Mouse (Mus musculus) layer of hippocampus, postnatal 36 days (tissue): ENCODE results near the gene Rnf181. TPM values are rescaled to one million over a fixed set of nuclear protein-coding genes. Genes with fewer than 3 reads are reported as not detected.
A peak's percentile ranks its signal among the peaks of the same experiment; 100 is the strongest.

ENCODE experiments used
- DNase-seq, 2 experiments: peaks; one replicate each; pipeline ENCODE4 v3.0.0; 2022
- total RNA-seq, 2 experiments: library from RNA; stranded (reverse); gene quantifications; 2 replicates each; pipeline ENCODE4 v1.2.3; 2021

The Rnf181 gene
- 10 to 100 TPM; 77.6 to 85.2 TPM for total RNA-seq

GRCm38 (mm10) chr6:72366844-72367443 lies at the start of gene Rnf181:
Rnf181 (minus strand) TSS chr6:72366956.
- DNase-seq, result no peak

GRCm38 (mm10) chr6:72415964-72416772 lies 49.4 kb upstream of the Rnf181 start:
- no peak for DNase-seq

- DNase-seq, result no peak
These were observed 48.4 kb upstream of the Rnf181 start for GRCm38 (mm10) chr6:72415181-72415580.

- DNase-seq, result peak; percentile 88 to 91
These were observed 47.5 kb upstream of the Rnf181 start, which contains the start of gene Ggcx for GRCm38 (mm10) chr6:72414076-72414756. Ggcx (plus strand) TSS chr6:72414308.

GRCm38 (mm10) chr6:72410518-72410917 lies 43.8 kb upstream of the Rnf181 start:
- DNase-seq, result no peak

- no peak for DNase-seq
These were observed 43.2 kb upstream of the Rnf181 start for GRCm38 (mm10) chr6:72410003-72410402.

GRCm38 (mm10) chr6:72409567-72409966 lies 42.8 kb upstream of the Rnf181 start:
- peak in 1 of 2 experiments; percentile 36 for DNase-seq

GRCm38 (mm10) chr6:72407119-72407518 lies 40.4 kb upstream of the Rnf181 start:
- DNase-seq, result peak; percentile 71 to 76

- DNase-seq, result no peak
These were observed 38.6 kb upstream of the Rnf181 start for GRCm38 (mm10) chr6:72405356-72405755.

- peak; percentile 47 to 64 for DNase-seq
These were observed 35.1 kb upstream of the Rnf181 start for GRCm38 (mm10) chr6:72401875-72402274.

- DNase-seq, result no peak
These were observed 33.2 kb upstream of the Rnf181 start for GRCm38 (mm10) chr6:72399967-72400366.

GRCm38 (mm10) chr6:72396837-72397251 lies 30.1 kb upstream of the Rnf181 start:
- no peak for DNase-seq

- no peak for DNase-seq
These were observed 25.6 kb upstream of the Rnf181 start for GRCm38 (mm10) chr6:72392341-72392740.

GRCm38 (mm10) chr6:72390795-72391521 lies 24.2 kb upstream of the Rnf181 start:
- no peak for DNase-seq

GRCm38 (mm10) chr6:72389941-72390771 lies 23.4 kb upstream of the Rnf181 start, which contains the start of gene Vamp8:
Vamp8 (minus strand) TSS chr6:72390703.
- peak; percentile 45 to 48 for DNase-seq

- DNase-seq, result peak in 1 of 2 experiments; percentile 30
These were observed 22.8 kb upstream of the Rnf181 start for GRCm38 (mm10) chr6:72389471-72389940.

GRCm38 (mm10) chr6:72388791-72389329 lies 22.1 kb upstream of the Rnf181 start:
- no peak for DNase-seq

GRCm38 (mm10) chr6:72388266-72388665 lies 21.5 kb upstream of the Rnf181 start:
- DNase-seq, result no peak

GRCm38 (mm10) chr6:72387816-72388215 lies 21.1 kb upstream of the Rnf181 start:
- DNase-seq, result no peak

- DNase-seq, result no peak
These were observed 19.8 kb upstream of the Rnf181 start for GRCm38 (mm10) chr6:72386561-72386960.

GRCm38 (mm10) chr6:72385258-72385657 lies 18.5 kb upstream of the Rnf181 start:
- no peak for DNase-seq
